Mouse (Mus musculus) neural tube, embryonic 15.5 days (tissue): ENCODE measurements around the gene Gm19935. TPM values are rescaled to one million over a fixed set of nuclear protein-coding genes. Genes with fewer than 3 reads are reported as not detected.

Experiments
- ATAC-seq: fragments of 200-750 bp; cut with Nextera tagmentation; 2 replicates; pipeline ENCODE4 v1.8.0; 2017; ENCODE audit warnings: mild to moderate bottlenecking, moderate TSS enrichment, moderate library complexity; ENCODE audit not compliant: low FRiP score
- H3K27ac ChIP-seq: fragments of 300-500 bp; sonication (generic); replicated peaks from 2 replicates; pipeline ENCODE4 v1.5.1; 2015; ENCODE audit warnings: mild to moderate bottlenecking, inconsistent platforms
- H3K27me3 ChIP-seq: fragments of 300-500 bp; sonication (generic); replicated peaks from 2 replicates; pipeline ENCODE4 v1.6.1; 2015; ENCODE audit warnings: inconsistent platforms
- H3K36me3 ChIP-seq: fragments of 300-500 bp; sonication (generic); 2 replicates; pipeline ENCODE4 v1.6.1; 2015; ENCODE audit warnings: inconsistent platforms
- H3K4me1 ChIP-seq: fragments of 300-500 bp; sonication (generic); 2 replicates; pipeline ENCODE4 v1.6.1; 2015; ENCODE audit warnings: inconsistent platforms
- H3K4me2 ChIP-seq: fragments of 300-500 bp; sonication (generic); 2 replicates; pipeline ENCODE4 v1.6.1; 2015; ENCODE audit warnings: inconsistent platforms, mild to moderate bottlenecking, moderate library complexity
- H3K4me3 ChIP-seq: fragments of 300-500 bp; sonication (generic); replicated peaks from 2 replicates; pipeline ENCODE4 v1.5.1; 2015; ENCODE audit warnings: mild to moderate bottlenecking, inconsistent platforms
- H3K9ac ChIP-seq: fragments of 300-500 bp; sonication (generic); replicated peaks from 2 replicates; pipeline ENCODE4 v1.6.1; 2015; ENCODE audit warnings: mild to moderate bottlenecking, inconsistent platforms
- H3K9me3 ChIP-seq: fragments of 300-500 bp; sonication (generic); replicated peaks from 2 replicates; pipeline ENCODE4 v1.6.1; 2016; ENCODE audit warnings: inconsistent platforms
- WGBS: fragments of 180-500 bp; shearing (Covaris S2); methylation state at CpG from one replicate; pipeline ENCODE4 v1.1.7; 2015; ENCODE audit warnings: mixed read lengths; 5-methylcytosine and 5-hydroxymethylcytosine counted together
- polyA plus RNA-seq: library from polyadenylated mRNA; unstranded; fragments of >200 nt; fragmentation: Nextera tagmentation; extraction: Ambion mirVana; gene quantifications from 2 replicates; pipeline ENCODE4 v1.2.1, GENCODE M21; 2015

Gm19935 gene
- polyA plus RNA-seq, 1 experiment from 2014 or later = 3.3 TPM

- Histone ChIP-seq H3K9me3 (no peaks in the 10 kb centered on the region), H3K4me3 (no peak overlapping the region), H3K27me3 (no peaks in the 10 kb centered on the region), H3K27ac (no peak overlapping the region), H3K4me1 (peaks cover 14% of the 10 kb centered on the region), H3K4me2 (no peak overlapping the region), H3K36me3 (no peaks in the 10 kb centered on the region), H3K9ac (no peak overlapping the region)
- no peak for ATAC-seq
- WGBS = 80% methylated on average over 9 of the region's 9 CpGs
Observed at GRCm38 (mm10) chr8:90844179-90844967, 27.2 kb upstream of the Gm19935 start.

DNA sequence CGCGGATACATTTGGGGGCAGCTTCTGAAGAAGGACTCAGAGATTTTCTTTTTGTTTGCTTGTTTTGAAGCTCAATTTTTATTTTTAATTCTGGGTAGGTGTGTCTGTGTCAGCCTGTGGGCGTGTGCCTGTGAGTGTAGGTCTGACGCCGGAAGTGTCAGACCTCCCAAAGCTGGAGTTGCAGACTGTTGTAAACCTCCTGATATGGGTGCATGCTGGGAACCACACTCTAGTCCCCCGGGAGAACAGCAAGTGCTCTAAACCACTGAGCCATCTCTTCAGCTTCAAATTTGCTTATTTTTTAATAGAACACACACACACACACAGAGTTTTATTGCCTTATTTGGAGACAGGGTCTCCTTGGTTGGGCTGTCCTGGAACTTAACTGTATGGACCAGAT lies 25.9 kb upstream of the Gm19935 start:
- Histone ChIP-seq H3K27ac (no peak overlapping the region), H3K9ac (no peak overlapping the region), H3K27me3 (no peaks in the 10 kb centered on the region), H3K9me3 (no peaks in the 10 kb centered on the region), H3K4me1 (0 out of 2 replicates have a peak, but pooled peaks cover 8% of the 10 kb centered on the region), H3K4me2 (no peak overlapping the region), H3K4me3 (no peak overlapping the region), H3K36me3 (no peaks in the 10 kb centered on the region)
- no peak for ATAC-seq
- WGBS = 77% methylated on average over 6 of the region's 6 CpGs

DNA sequence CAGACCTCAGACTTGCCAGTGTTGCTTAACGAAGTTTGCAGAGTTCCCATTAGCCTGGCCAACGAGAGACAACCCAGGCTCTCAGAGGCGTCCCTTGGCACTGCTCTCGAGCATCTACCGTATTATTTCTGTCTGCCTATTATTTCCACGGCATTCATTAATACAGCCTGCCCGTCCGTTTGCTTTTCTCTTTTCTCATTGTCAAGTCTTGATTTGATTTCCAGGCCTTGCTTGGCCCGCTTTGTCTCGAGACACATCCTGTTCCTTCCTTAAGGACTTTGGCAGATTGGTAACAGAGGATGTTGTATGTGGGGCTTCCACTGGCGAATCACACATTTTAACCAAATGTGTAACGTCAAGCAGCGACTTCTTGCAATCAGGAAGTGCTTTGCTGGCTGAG lies 24.1 kb upstream of the Gm19935 start:
- no peak overlapping the region for H3K27ac ChIP-seq
- H3K4me3 ChIP-seq = no peak overlapping the region
- no peaks in the 10 kb centered on the region for H3K36me3 ChIP-seq
- H3K9me3 ChIP-seq = no peaks in the 10 kb centered on the region
- H3K9ac ChIP-seq = no peak overlapping the region
- H3K4me1 ChIP-seq = 0 out of 2 replicates have a peak, but pooled peaks cover 8% of the 10 kb centered on the region
- ATAC-seq = no peak
- WGBS = 68% methylated on average over 13 of the region's 13 CpGs
- H3K4me2 ChIP-seq = no peak overlapping the region
- no peaks in the 10 kb centered on the region for H3K27me3 ChIP-seq

GRCm38 (mm10) chr8:90839725-90840714 lies 22.8 kb upstream of the Gm19935 start:
- Histone ChIP-seq H3K27ac (no peak overlapping the region), H3K9me3 (no peaks in the 10 kb centered on the region), H3K27me3 (no peaks in the 10 kb centered on the region), H3K4me3 (no peak overlapping the region), H3K4me1 (0 out of 2 replicates have a peak, but pooled peaks cover 8% of the 10 kb centered on the region), H3K9ac (no peak overlapping the region), H3K4me2 (no peak overlapping the region), H3K36me3 (no peaks in the 10 kb centered on the region)
- no peak for ATAC-seq
- WGBS = 70% methylated on average over 11 of the region's 11 CpGs

GRCm38 (mm10) chr8:90837440-90837839 lies 20.2 kb upstream of the Gm19935 start:
- H3K9me3 ChIP-seq = no peaks in the 10 kb centered on the region
- 88% methylated on average over 6 of the region's 6 CpGs for WGBS
- H3K27me3 ChIP-seq = no peaks in the 10 kb centered on the region
- H3K9ac ChIP-seq = no peak overlapping the region
- H3K4me3 ChIP-seq = no peak overlapping the region
- H3K4me2 ChIP-seq = no peak overlapping the region
- no peaks in the 10 kb centered on the region for H3K36me3 ChIP-seq
- no peaks in the 10 kb centered on the region for H3K4me1 ChIP-seq
- ATAC-seq = no peak
- no peak overlapping the region for H3K27ac ChIP-seq

- no peaks in the 10 kb centered on the region for H3K9me3 ChIP-seq
- H3K4me2 ChIP-seq = no peak overlapping the region
- WGBS = 76% methylated on average over 3 of the region's 3 CpGs
- H3K27me3 ChIP-seq = no peaks in the 10 kb centered on the region
- H3K4me3 ChIP-seq = no peak overlapping the region
- H3K4me1 ChIP-seq = peaks cover 11% of the 10 kb centered on the region
- H3K9ac ChIP-seq = no peak overlapping the region
- H3K27ac ChIP-seq = no peak overlapping the region
- no peaks in the 10 kb centered on the region for H3K36me3 ChIP-seq
- no peak for ATAC-seq
Observed at GRCm38 (mm10) chr8:90834321-90834672, 17.1 kb upstream of the Gm19935 start.

GRCm38 (mm10) chr8:90833628-90834320 lies 16.6 kb upstream of the Gm19935 start:
- Histone ChIP-seq H3K36me3 (no peaks in the 10 kb centered on the region), H3K27ac (no peak overlapping the region), H3K4me1 (peaks cover 16% of the 10 kb centered on the region), H3K4me3 (no peak overlapping the region), H3K27me3 (no peaks in the 10 kb centered on the region), H3K9me3 (no peaks in the 10 kb centered on the region), H3K4me2 (no peak overlapping the region), H3K9ac (no peak overlapping the region)
- WGBS = 76% methylated on average over 6 of the region's 6 CpGs
- ATAC-seq = no peak

GRCm38 (mm10) chr8:90832576-90833289 lies 15.5 kb upstream of the Gm19935 start:
- no peak for ATAC-seq
- 35% methylated on average over 5 of the region's 5 CpGs for WGBS
- Histone ChIP-seq H3K27ac (no peak overlapping the region), H3K9me3 (no peaks in the 10 kb centered on the region), H3K4me2 (no peak overlapping the region), H3K4me3 (no peak overlapping the region), H3K36me3 (no peaks in the 10 kb centered on the region), H3K9ac (no peak overlapping the region), H3K27me3 (no peaks in the 10 kb centered on the region), H3K4me1 (peaks cover 25% of the 10 kb centered on the region)

GRCm38 (mm10) chr8:90830980-90831379 lies 13.8 kb upstream of the Gm19935 start:
- H3K4me1 ChIP-seq = peaks cover 26% of the 10 kb centered on the region
- H3K4me3 ChIP-seq = no peak overlapping the region
- H3K9ac ChIP-seq = no peak overlapping the region
- H3K4me2 ChIP-seq = no peak overlapping the region
- no peaks in the 10 kb centered on the region for H3K36me3 ChIP-seq
- no peak for ATAC-seq
- H3K9me3 ChIP-seq = no peaks in the 10 kb centered on the region
- WGBS = 65% methylated on average over 8 of the region's 8 CpGs
- no peak overlapping the region for H3K27ac ChIP-seq
- no peaks in the 10 kb centered on the region for H3K27me3 ChIP-seq

DNA sequence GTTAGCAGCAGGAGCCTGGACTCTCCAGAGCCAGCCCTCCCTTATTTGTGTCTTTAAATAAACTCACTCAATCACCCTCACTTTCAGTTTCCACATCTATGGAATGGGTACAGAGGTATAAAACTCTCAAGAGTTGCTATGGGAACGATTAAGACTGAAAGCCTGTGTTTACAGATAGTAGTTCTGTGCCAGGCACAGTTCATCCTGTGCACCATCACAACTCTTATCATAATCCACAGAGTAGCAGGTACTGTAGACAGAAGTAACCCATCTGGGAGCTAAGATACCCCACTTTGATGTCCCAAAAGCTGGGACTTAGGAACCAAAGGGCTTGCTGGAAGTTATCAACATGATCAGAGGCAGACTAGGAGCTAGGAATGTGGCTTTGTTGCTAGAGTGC lies 12.6 kb upstream of the Gm19935 start:
- Histone ChIP-seq H3K36me3 (no peaks in the 10 kb centered on the region), H3K27ac (no peak overlapping the region), H3K4me1 (peaks cover 26% of the 10 kb centered on the region), H3K4me3 (peak overlapping the region; percentile 58; the same call in 1 of the 2 replicates), H3K9me3 (no peaks in the 10 kb centered on the region), H3K27me3 (no peaks in the 10 kb centered on the region), H3K9ac (no peak overlapping the region), H3K4me2 (peak overlapping the region; percentile 89)
- ATAC-seq = no peak
- 84% methylated on average over 1 of the region's 1 CpGs for WGBS
